Mouse (Mus musculus): ENCODE measurements around the gene Vegfd. TPM values are rescaled to one million over a fixed set of nuclear protein-coding genes. Genes with fewer than 3 reads are reported as not detected.

Gene Vegfd
- polyA plus RNA-seq, 1 experiment from 2014 or later, result 0.81 TPM

GRCm38 (mm10) chrX:164427295-164427694 lies 54.1 kb downstream of the Vegfd start:
- H3K36me3 ChIP-seq, result 0 out of 2 replicates have a peak, but pooled peaks cover 3% of the 10 kb centered on the region
- no peak overlapping the region for H3K4me2 ChIP-seq (replicated peaks)
- H3K9me3 ChIP-seq, result no peaks in the 10 kb centered on the region
- H3K27ac ChIP-seq, result no peak overlapping the region
- H3K9ac ChIP-seq, result no peak overlapping the region
- H3K4me1 ChIP-seq, result no peaks in the 10 kb centered on the region
- H3K4me3 ChIP-seq, result no peak overlapping the region
- no peaks in the 10 kb centered on the region for H3K27me3 ChIP-seq (replicated peaks)
- WGBS, result 95% methylated on average over 4 of the region's 4 CpGs
- no peak for ATAC-seq (ENCODE audit: low FRiP score, low read depth)

GRCm38 (mm10) chrX:164428224-164428623 lies 55.0 kb downstream of the Vegfd start:
- no peak for ATAC-seq (ENCODE audit: low FRiP score, low read depth)
- no peak overlapping the region for H3K27ac ChIP-seq
- WGBS, result 82% methylated on average over 2 of the region's 2 CpGs
- H3K36me3 ChIP-seq, result 0 out of 2 replicates have a peak, but pooled peaks cover 3% of the 10 kb centered on the region
- no peak overlapping the region for H3K4me3 ChIP-seq
- no peak overlapping the region for H3K9ac ChIP-seq
- H3K9me3 ChIP-seq, result no peaks in the 10 kb centered on the region
- H3K27me3 ChIP-seq (replicated peaks), result no peaks in the 10 kb centered on the region
- no peaks in the 10 kb centered on the region for H3K4me1 ChIP-seq
- no peak overlapping the region for H3K4me2 ChIP-seq (replicated peaks)

GRCm38 (mm10) chrX:164430621-164431020 lies 57.4 kb downstream of the Vegfd start:
- ATAC-seq (ENCODE audit: low FRiP score, low read depth), result no peak
- no peaks in the 10 kb centered on the region for H3K4me1 ChIP-seq
- whole genome bisulfite sequencing, result 90% methylated on average over 6 of the region's 6 CpGs
- H3K9ac ChIP-seq, result no peak overlapping the region
- H3K27me3 ChIP-seq (replicated peaks), result no peaks in the 10 kb centered on the region
- no peak overlapping the region for H3K4me3 ChIP-seq
- H3K36me3 ChIP-seq, result 0 out of 2 replicates have a peak, but pooled peaks cover 3% of the 10 kb centered on the region
- no peaks in the 10 kb centered on the region for H3K9me3 ChIP-seq
- H3K4me2 ChIP-seq (replicated peaks), result no peak overlapping the region
- H3K27ac ChIP-seq, result no peak overlapping the region

- Histone ChIP-seq H3K9me3 (no peaks in the 10 kb centered on the region), H3K36me3 (0 out of 2 replicates have a peak, but pooled peaks cover 3% of the 10 kb centered on the region), H3K9ac (no peak overlapping the region), H3K4me3 (no peak overlapping the region), H3K27ac (no peak overlapping the region), H3K4me2 (replicated peaks) (no peak overlapping the region), H3K27me3 (replicated peaks) (no peaks in the 10 kb centered on the region), H3K4me1 (no peaks in the 10 kb centered on the region)
- no peak for ATAC-seq (ENCODE audit: low FRiP score, low read depth)
- WGBS, result 91% methylated on average over 2 of the region's 2 CpGs
Measured at GRCm38 (mm10) chrX:164431133-164431532, 58.0 kb downstream of the Vegfd start.

GRCm38 (mm10) chrX:164431541-164431940 lies 58.4 kb downstream of the Vegfd start:
- ATAC-seq (ENCODE audit: low FRiP score, low read depth), result no peak
- Histone ChIP-seq H3K27me3 (replicated peaks) (no peaks in the 10 kb centered on the region), H3K36me3 (0 out of 2 replicates have a peak, but pooled peaks cover 3% of the 10 kb centered on the region), H3K4me1 (no peaks in the 10 kb centered on the region), H3K9me3 (no peaks in the 10 kb centered on the region), H3K9ac (no peak overlapping the region), H3K27ac (no peak overlapping the region), H3K4me2 (replicated peaks) (no peak overlapping the region), H3K4me3 (no peak overlapping the region)
- 91% methylated on average over 6 of the region's 6 CpGs for WGBS

- WGBS, result 95% methylated on average over 9 of the region's 9 CpGs
- Histone ChIP-seq H3K27ac (no peak overlapping the region), H3K9ac (no peak overlapping the region)
Measured at GRCm38 (mm10) chrX:164432682-164433081, 59.5 kb downstream of the Vegfd start.

GRCm38 (mm10) chrX:164436709-164437108 lies 63.5 kb downstream of the Vegfd start, which contains the start of gene Asb11:
Asb11 (plus strand) TSS chrX:164436994.
- H3K27me3 ChIP-seq (replicated peaks), result no peaks in the 10 kb centered on the region
- no peaks in the 10 kb centered on the region for H3K9me3 ChIP-seq
- 82% methylated on average over 8 of the region's 8 CpGs for WGBS
- H3K27ac ChIP-seq, result no peak within 1 kb of the TSS
- no peaks in the 10 kb centered on the region for H3K4me1 ChIP-seq
- no peak for ATAC-seq (ENCODE audit: low FRiP score, low read depth)
- no peak within 1 kb of the TSS for H3K4me3 ChIP-seq
- no peak within 1 kb of the TSS for H3K4me2 ChIP-seq (replicated peaks)
- H3K36me3 ChIP-seq, result no peaks in the 10 kb centered on the region
- no peak within 1 kb of the TSS for H3K9ac ChIP-seq

More at GRCm38 (mm10) chrX:164432682-164433081, 59.5 kb downstream of the Vegfd start:
- Histone ChIP-seq H3K27me3 (replicated peaks) (no peaks in the 10 kb centered on the region), H3K4me3 (no peak overlapping the region), H3K36me3 (0 out of 2 replicates have a peak, but pooled peaks cover 3% of the 10 kb centered on the region), H3K9me3 (no peaks in the 10 kb centered on the region), H3K4me1 (no peaks in the 10 kb centered on the region), H3K4me2 (replicated peaks) (no peak overlapping the region)
- ATAC-seq (ENCODE audit: low FRiP score, low read depth), result no peak

- Histone ChIP-seq H3K36me3 (no peaks in the 10 kb centered on the region), H3K4me1 (no peaks in the 10 kb centered on the region), H3K27me3 (replicated peaks) (no peaks in the 10 kb centered on the region), H3K9ac (no peak overlapping the region), H3K4me2 (replicated peaks) (no peak overlapping the region), H3K9me3 (no peaks in the 10 kb centered on the region), H3K27ac (no peak overlapping the region), H3K4me3 (no peak overlapping the region)
- ATAC-seq (ENCODE audit: low FRiP score, low read depth), result no peak
- WGBS, result 89% methylated on average over 7 of the region's 7 CpGs
Measured at GRCm38 (mm10) chrX:164439462-164439861, 66.3 kb downstream of the Vegfd start.

- H3K4me2 ChIP-seq (replicated peaks), result no peak overlapping the region
- H3K4me1 ChIP-seq, result no peaks in the 10 kb centered on the region
- ATAC-seq (ENCODE audit: low FRiP score, low read depth), result no peak
- H3K9ac ChIP-seq, result no peak overlapping the region
- no peak overlapping the region for H3K4me3 ChIP-seq
- no peak overlapping the region for H3K27ac ChIP-seq
- no peaks in the 10 kb centered on the region for H3K9me3 ChIP-seq
- H3K36me3 ChIP-seq, result no peaks in the 10 kb centered on the region
- WGBS, result 79% methylated on average over 2 of the region's 2 CpGs
- no peaks in the 10 kb centered on the region for H3K27me3 ChIP-seq (replicated peaks)
Measured at GRCm38 (mm10) chrX:164440140-164440539, 67.0 kb downstream of the Vegfd start.

- ATAC-seq (ENCODE audit: low FRiP score, low read depth), result no peak
- Histone ChIP-seq H3K36me3 (no peaks in the 10 kb centered on the region), H3K4me1 (no peaks in the 10 kb centered on the region), H3K9ac (no peak overlapping the region), H3K9me3 (no peaks in the 10 kb centered on the region), H3K4me2 (replicated peaks) (no peak overlapping the region), H3K27me3 (replicated peaks) (no peaks in the 10 kb centered on the region), H3K4me3 (no peak overlapping the region), H3K27ac (no peak overlapping the region)
- WGBS, result 77% methylated on average over 3 of the region's 3 CpGs
Measured at GRCm38 (mm10) chrX:164440703-164441102, 67.5 kb downstream of the Vegfd start.

- 86% methylated on average over 3 of the region's 3 CpGs for WGBS
- ATAC-seq (ENCODE audit: low FRiP score, low read depth), result no peak
- Histone ChIP-seq H3K9me3 (no peaks in the 10 kb centered on the region), H3K27me3 (replicated peaks) (no peaks in the 10 kb centered on the region), H3K36me3 (no peaks in the 10 kb centered on the region), H3K4me3 (no peak overlapping the region), H3K9ac (no peak overlapping the region), H3K27ac (no peak overlapping the region), H3K4me1 (no peaks in the 10 kb centered on the region), H3K4me2 (replicated peaks) (no peak overlapping the region)
Measured at GRCm38 (mm10) chrX:164441306-164441705, 68.1 kb downstream of the Vegfd start.

- Histone ChIP-seq H3K9ac (no peak overlapping the region), H3K4me2 (replicated peaks) (no peak overlapping the region), H3K27ac (no peak overlapping the region), H3K36me3 (no peaks in the 10 kb centered on the region), H3K4me1 (no peaks in the 10 kb centered on the region), H3K27me3 (replicated peaks) (no peaks in the 10 kb centered on the region), H3K4me3 (no peak overlapping the region), H3K9me3 (no peaks in the 10 kb centered on the region)
- no peak for ATAC-seq (ENCODE audit: low FRiP score, low read depth)
- 91% methylated on average over 12 of the region's 12 CpGs for WGBS
Measured at GRCm38 (mm10) chrX:164445601-164446000, 72.4 kb downstream of the Vegfd start.

GRCm38 (mm10) chrX:164446106-164446551 lies 73.0 kb downstream of the Vegfd start:
- Histone ChIP-seq H3K9ac (no peak overlapping the region), H3K27ac (no peak overlapping the region), H3K36me3 (no peaks in the 10 kb centered on the region), H3K9me3 (no peaks in the 10 kb centered on the region), H3K4me2 (replicated peaks) (no peak overlapping the region), H3K4me1 (no peaks in the 10 kb centered on the region), H3K27me3 (replicated peaks) (no peaks in the 10 kb centered on the region), H3K4me3 (no peak overlapping the region)
- no peak for ATAC-seq (ENCODE audit: low FRiP score, low read depth)
- 79% methylated on average over 10 of the region's 10 CpGs for WGBS
